Comparison of ENCODE assay signal across 19 mouse cellular contexts in the genomic region with DNA sequence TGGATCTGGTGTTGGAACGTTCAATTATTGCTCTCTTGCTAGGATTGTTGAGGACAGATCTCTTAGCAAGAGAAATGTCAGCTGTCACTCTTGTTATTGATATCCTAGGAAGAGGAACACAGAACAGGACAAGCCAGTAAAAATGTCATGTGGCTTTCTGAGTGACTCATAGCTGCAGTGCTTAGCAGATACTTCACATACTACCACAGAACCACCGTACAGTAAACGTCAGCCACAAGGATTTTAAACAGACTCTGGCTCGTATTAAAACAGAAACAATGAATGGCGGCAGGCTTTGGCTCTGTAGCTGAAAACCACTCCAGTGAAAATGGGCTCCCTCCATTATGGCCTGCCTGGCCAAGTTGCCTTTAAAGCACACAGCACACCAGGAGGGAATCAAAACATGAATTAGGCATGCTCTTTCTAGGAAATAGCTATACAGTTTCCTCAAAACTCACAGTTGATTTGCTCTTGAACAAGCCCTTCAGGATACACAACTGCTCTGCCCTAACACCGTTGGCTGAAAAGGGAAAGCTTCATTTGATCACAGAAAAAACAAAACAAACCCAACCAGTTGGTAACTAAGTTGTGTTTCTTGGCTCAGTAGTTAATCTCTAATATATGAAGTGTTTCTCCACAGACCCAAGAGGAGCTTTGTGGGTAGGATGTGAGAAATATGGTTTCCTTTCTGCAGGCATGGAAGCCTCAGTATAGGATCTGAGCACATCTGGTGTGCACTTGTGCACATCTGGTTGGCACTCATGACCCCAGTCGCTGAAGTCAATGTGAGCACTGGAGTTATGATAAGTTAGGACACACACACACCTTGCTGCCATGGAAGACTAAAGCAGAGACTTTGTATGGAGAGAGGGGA. TPM values are rescaled to one million over a fixed set of nuclear protein-coding genes. Genes with fewer than 3 reads are reported as not detected.
A peak's percentile ranks its signal among the peaks of the same experiment; 100 is the strongest.
DNase-seq lines count a peak whose midpoint lies in the region; ATAC-seq and TF ChIP-seq lines count a peak whose summit lies in the region.
"Had no signal": no experiment of that assay in that cellular context is flagged by ENCODE, and none has a peak within 500 bp of the region (broad histone marks: within the 10 kb centered on the region; RNA-seq: fewer than 3 reads in every experiment).

No protein-coding gene starts in this region.

- H3K9ac ChIP-seq in forebrain, postnatal 0 days = no peak overlapping the region
- H3K9ac ChIP-seq in forebrain, embryonic 11.5 days (ENCODE audit: low read length) = no peak overlapping the region
- H3K9ac ChIP-seq in limb, embryonic 13.5 days = no peak overlapping the region
- H3K9ac ChIP-seq in liver, embryonic 11.5 days (ENCODE audit: low read depth, low read length) = no peak overlapping the region
- H3K9ac ChIP-seq: heart, embryonic 13.5 days; hindbrain, embryonic 13.5 days; kidney, embryonic 15.5 days; midbrain, embryonic 12.5 days; neural tube, embryonic 13.5 days had no signal

- H3K4me2 ChIP-seq in forebrain, postnatal 0 days (ENCODE audit: low read depth) = no peak overlapping the region
- no peak overlapping the region for H3K4me2 ChIP-seq in forebrain, embryonic 11.5 days (ENCODE audit: low read depth, low read length, severe bottlenecking)
- no peak overlapping the region for H3K4me2 ChIP-seq in limb, embryonic 13.5 days (replicated peaks)
- no peak overlapping the region for H3K4me2 ChIP-seq in liver, embryonic 11.5 days
- H3K4me2 ChIP-seq: heart, embryonic 13.5 days; hindbrain, embryonic 13.5 days; kidney, embryonic 15.5 days; midbrain, embryonic 12.5 days; neural tube, embryonic 13.5 days had no signal

- DNase-seq in forebrain, postnatal 0 days = no peak
- DNase-seq in forebrain, embryonic 11.5 days (ENCODE audit: low spot score) = no peak
- DNase-seq in 416B (ENCODE audit: low read depth) = peak; percentile 21
- DNase-seq in brain, embryonic 14.5 days (ENCODE audit: low read depth) = peak; percentile 49
- no peak for DNase-seq in cerebellum, adult 11 months
- DNase-seq in liver, embryonic 11.5 days (ENCODE audit: low spot score) = no peak
- no peak for DNase-seq in kidney, postnatal 36 days
- DNase-seq: adrenal gland, postnatal 25 days; cerebellum, adult 2 months; lung, adult 2 months; thymus, postnatal 14 days had no signal

- no peak for TF ChIP-seq POLR2A in brain, embryonic 14.5 days (IDR thresholded peaks at IDR 0.05; ENCODE audit: borderline replicate concordance, extremely low read depth, insufficient read depth, insufficient read length, poor library complexity, severe bottlenecking)

- no peaks in the 10 kb centered on the region for H3K4me1 ChIP-seq in forebrain, postnatal 0 days (ENCODE audit: insufficient read depth)
- H3K4me1 ChIP-seq in forebrain, embryonic 11.5 days (replicated peaks; ENCODE audit: control insufficient read depth, insufficient read depth, low read length) = no peaks in the 10 kb centered on the region
- H3K4me1 ChIP-seq in limb, embryonic 13.5 days = peaks cover 9% of the 10 kb centered on the region; the same call in 1 of the 2 replicates
- H3K4me1 ChIP-seq in liver, embryonic 11.5 days (replicated peaks; ENCODE audit: control insufficient read depth, insufficient read depth, low read length) = no peaks in the 10 kb centered on the region
- H3K4me1 ChIP-seq: hindbrain, embryonic 13.5 days; kidney, embryonic 15.5 days; midbrain, embryonic 12.5 days; neural tube, embryonic 13.5 days had no signal

- 41% methylated on average over 7 of the region's 7 CpGs for WGBS in forebrain, postnatal 0 days
- 74% methylated on average over 7 of the region's 7 CpGs for WGBS in forebrain, embryonic 11.5 days
- 48% methylated on average over 7 of the region's 7 CpGs for WGBS in limb, embryonic 13.5 days
- WGBS in liver, embryonic 11.5 days = 77% methylated on average over 7 of the region's 7 CpGs

- H3K27me3 ChIP-seq in forebrain, postnatal 0 days (ENCODE audit: insufficient read depth, low read length) = no peaks in the 10 kb centered on the region
- no peaks in the 10 kb centered on the region for H3K27me3 ChIP-seq in forebrain, embryonic 11.5 days (ENCODE audit: control insufficient read depth, insufficient read depth, low read length)
- no peaks in the 10 kb centered on the region for H3K27me3 ChIP-seq in limb, embryonic 13.5 days
- no peaks in the 10 kb centered on the region for H3K27me3 ChIP-seq in liver, embryonic 11.5 days (replicated peaks; ENCODE audit: control insufficient read depth, insufficient read depth, low read length)
- H3K27me3 ChIP-seq: heart, embryonic 13.5 days; hindbrain, embryonic 13.5 days; kidney, embryonic 15.5 days; midbrain, embryonic 12.5 days; neural tube, embryonic 13.5 days had no signal

- TF ChIP-seq CTCF in forebrain, postnatal 0 days (IDR thresholded peaks at IDR 0.05; ENCODE audit: low read depth) = no peak
- TF ChIP-seq CTCF in brain, embryonic 14.5 days (IDR thresholded peaks at IDR 0.05; ENCODE audit: borderline replicate concordance, extremely low read depth, insufficient read depth, insufficient read length) = no peak

- no peaks in the 10 kb centered on the region for H3K9me3 ChIP-seq in forebrain, postnatal 0 days (ENCODE audit: low read length)
- H3K9me3 ChIP-seq in forebrain, embryonic 11.5 days (ENCODE audit: control insufficient read depth, low read length) = no peaks in the 10 kb centered on the region
- no peaks in the 10 kb centered on the region for H3K9me3 ChIP-seq in limb, embryonic 13.5 days
- H3K9me3 ChIP-seq in liver, embryonic 11.5 days (ENCODE audit: control insufficient read depth, low read length) = no peaks in the 10 kb centered on the region
- H3K9me3 ChIP-seq: G1E; heart, embryonic 13.5 days; hindbrain, embryonic 13.5 days; kidney, embryonic 15.5 days; midbrain, embryonic 12.5 days; neural tube, embryonic 13.5 days had no signal

- no peak overlapping the region for H3K4me3 ChIP-seq in forebrain, postnatal 0 days (ENCODE audit: low read depth, low read length)
- no peak overlapping the region for H3K4me3 ChIP-seq in forebrain, embryonic 11.5 days (ENCODE audit: low read depth, low read length)
- no peak overlapping the region for H3K4me3 ChIP-seq in limb, embryonic 13.5 days
- H3K4me3 ChIP-seq in liver, embryonic 11.5 days (ENCODE audit: low read depth, low read length) = no peak overlapping the region
- H3K4me3 ChIP-seq: heart, embryonic 13.5 days; hindbrain, embryonic 13.5 days; kidney, embryonic 15.5 days; midbrain, embryonic 12.5 days; neural tube, embryonic 13.5 days had no signal

- ATAC-seq in forebrain, postnatal 0 days = peak; percentile 25; the same call in 1 of the 2 replicates
- ATAC-seq in forebrain, embryonic 11.5 days (replicated peaks; ENCODE audit: low FRiP score) = no peak
- ATAC-seq in limb, embryonic 13.5 days (ENCODE audit: low FRiP score, low read depth) = peak; percentile 77
- ATAC-seq in liver, embryonic 11.5 days (replicated peaks; ENCODE audit: low FRiP score) = no peak
- ATAC-seq: CD4-positive, CD25-positive, alpha-beta regulatory T cell, adult 4 months had no signal

- H3K27ac ChIP-seq in forebrain, postnatal 0 days (ENCODE audit: low read depth, low read length) = no peak overlapping the region
- H3K27ac ChIP-seq in forebrain, embryonic 11.5 days (ENCODE audit: low read depth, low read length) = no peak overlapping the region
- peak overlapping the region; percentile 22; the same call in 1 of the 2 replicates for H3K27ac ChIP-seq in limb, embryonic 13.5 days
- no peak overlapping the region for H3K27ac ChIP-seq in liver, embryonic 11.5 days (ENCODE audit: low read depth, low read length)
- H3K27ac ChIP-seq: heart, embryonic 13.5 days; hindbrain, embryonic 13.5 days; kidney, embryonic 15.5 days; midbrain, embryonic 12.5 days; neural tube, embryonic 13.5 days had no signal

- peaks cover 9% of the 10 kb centered on the region; the same call in 1 of the 2 replicates for H3K36me3 ChIP-seq in forebrain, postnatal 0 days (ENCODE audit: insufficient read depth)
- H3K36me3 ChIP-seq in forebrain, embryonic 11.5 days (ENCODE audit: control insufficient read depth, insufficient read depth, low read length) = no peaks in the 10 kb centered on the region
- H3K36me3 ChIP-seq in limb, embryonic 13.5 days = no peaks in the 10 kb centered on the region
- H3K36me3 ChIP-seq in liver, embryonic 11.5 days (ENCODE audit: control insufficient read depth, insufficient read depth, low read length) = no peaks in the 10 kb centered on the region
- H3K36me3 ChIP-seq: G1E; heart, embryonic 13.5 days; kidney, embryonic 15.5 days; midbrain, embryonic 12.5 days had no signal

RNA-seq across cellular contexts. Expression of gene Arl5a, which starts 31.1 kb away (rescaled TPM):
- total RNA-seq in forebrain, postnatal 0 days (2014; rRNA removed) = 75.6 and 87.0 TPM in 2 replicates
- polyA plus RNA-seq in forebrain, postnatal 0 days (2015; fragmentation: Nextera tagmentation; extraction: Ambion mirVana) = 27.1 and 31.0 TPM in 2 replicates
- 73.5 and 77.8 TPM in 2 replicates for polyA plus RNA-seq in forebrain, embryonic 11.5 days (2014; fragmentation: Nextera tagmentation; extraction: Ambion mirVana)
- 39.5 and 46.8 TPM in 2 replicates for polyA plus RNA-seq in brain, embryonic 14.5 days (2012; rRNA removed)
- polyA plus RNA-seq in limb, embryonic 13.5 days (2015; fragmentation: Nextera tagmentation; extraction: Ambion mirVana) = 43.8 and 49.0 TPM in 2 replicates
- 71.8 and 86.2 TPM in 2 replicates for polyA plus RNA-seq in liver, embryonic 11.5 days (2014; fragmentation: Nextera tagmentation; extraction: Ambion mirVana)

Comparison
In these comparisons a context has a peak if more than half of its experiments do, and no peak if none do; other contexts are left out.
1. ATAC-seq: peak in forebrain, postnatal 0 days (single experiment) and limb, embryonic 13.5 days (single experiment); none in forebrain, embryonic 11.5 days (single experiment) and liver, embryonic 11.5 days (single experiment).
2. DNase-seq: peak in 416B (single experiment) and brain, embryonic 14.5 days (single experiment); none in forebrain, postnatal 0 days (single experiment), forebrain, embryonic 11.5 days (single experiment), cerebellum, adult 11 months (single experiment), liver, embryonic 11.5 days (single experiment) and kidney, postnatal 36 days (0 of 2).